Mouse (Mus musculus): ENCODE results near the gene Uspl1. TPM values are rescaled to one million over a fixed set of nuclear protein-coding genes. Genes with fewer than 3 reads are reported as not detected.

Uspl1 gene
- polyA plus RNA-seq, 1 experiment from 2014 or later, result 62.4 TPM

DNA sequence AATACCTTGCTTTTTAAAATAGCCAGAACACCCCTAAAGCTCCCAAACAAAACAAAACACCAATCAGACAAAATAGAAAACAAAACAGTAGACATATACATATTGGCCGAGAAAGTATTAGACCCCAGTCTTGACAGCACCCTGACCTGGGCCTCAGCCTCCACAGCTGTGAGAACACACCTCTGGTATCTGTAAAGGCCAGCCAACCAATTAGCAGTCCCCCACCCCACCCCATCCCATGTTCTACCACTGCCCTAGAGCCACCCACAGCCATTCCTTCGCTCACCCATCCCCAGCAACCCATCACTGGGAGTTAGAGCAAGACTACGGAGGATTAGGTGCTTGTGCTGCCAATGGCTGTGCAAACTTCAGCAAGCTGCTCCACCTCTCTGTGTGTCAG is 33.3 kb upstream of the Uspl1 start:
- no peaks in the 10 kb centered on the region for H3K36me3 ChIP-seq
- H3K4me2 ChIP-seq, result no peak overlapping the region
- WGBS, result 96% methylated on average over 3 of the region's 3 CpGs
- no peak overlapping the region for H3K4me3 ChIP-seq
- no peaks in the 10 kb centered on the region for H3K9me3 ChIP-seq
- ATAC-seq (ENCODE audit: low read depth), result no peak
- no peaks in the 10 kb centered on the region for H3K4me1 ChIP-seq (replicated peaks)
- no peak overlapping the region for H3K9ac ChIP-seq
- no peaks in the 10 kb centered on the region for H3K27me3 ChIP-seq
- H3K27ac ChIP-seq (replicated peaks), result no peak overlapping the region

DNA sequence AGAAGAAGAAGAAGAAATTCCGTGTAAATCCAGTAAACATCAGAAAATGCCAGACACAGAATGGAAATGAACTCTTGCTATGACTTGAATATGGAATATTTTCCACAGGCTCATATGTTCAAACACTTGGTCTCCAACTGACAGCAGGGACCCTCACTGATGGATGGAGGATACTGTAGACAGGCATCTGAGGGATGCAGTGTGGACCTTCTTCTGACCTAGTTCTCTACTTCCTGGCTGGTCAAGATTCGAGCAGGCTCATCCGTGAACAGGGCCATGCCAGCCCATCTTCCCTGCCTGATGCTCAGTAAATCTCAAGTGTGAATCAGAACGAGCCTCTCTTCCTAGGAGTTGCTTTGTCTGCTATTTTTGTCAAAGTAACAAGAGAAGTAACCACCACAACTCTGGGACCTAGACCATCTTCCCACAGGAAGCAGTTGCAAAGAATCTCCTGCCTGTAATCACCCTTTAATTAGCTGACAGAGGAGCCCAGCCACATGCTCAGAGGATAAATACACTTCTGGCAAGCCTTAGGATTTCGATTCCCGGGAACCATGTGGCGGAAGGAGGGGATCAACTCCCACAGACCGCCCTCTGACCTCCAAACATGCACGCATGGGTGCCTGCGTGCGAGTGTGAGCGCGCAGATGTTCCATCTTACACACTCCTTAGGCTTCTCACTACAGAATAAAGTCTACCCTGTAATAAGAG is 31.9 kb upstream of the Uspl1 start:
- H3K36me3 ChIP-seq, result no peaks in the 10 kb centered on the region
- no peaks in the 10 kb centered on the region for H3K27me3 ChIP-seq
- H3K9me3 ChIP-seq, result no peaks in the 10 kb centered on the region
- H3K4me3 ChIP-seq, result no peak overlapping the region
- ATAC-seq (ENCODE audit: low read depth), result no peak
- WGBS, result 63% methylated on average over 13 of the region's 13 CpGs
- H3K4me1 ChIP-seq (replicated peaks), result no peaks in the 10 kb centered on the region
- no peak overlapping the region for H3K4me2 ChIP-seq
- no peak overlapping the region for H3K27ac ChIP-seq (replicated peaks)
- H3K9ac ChIP-seq, result no peak overlapping the region

DNA sequence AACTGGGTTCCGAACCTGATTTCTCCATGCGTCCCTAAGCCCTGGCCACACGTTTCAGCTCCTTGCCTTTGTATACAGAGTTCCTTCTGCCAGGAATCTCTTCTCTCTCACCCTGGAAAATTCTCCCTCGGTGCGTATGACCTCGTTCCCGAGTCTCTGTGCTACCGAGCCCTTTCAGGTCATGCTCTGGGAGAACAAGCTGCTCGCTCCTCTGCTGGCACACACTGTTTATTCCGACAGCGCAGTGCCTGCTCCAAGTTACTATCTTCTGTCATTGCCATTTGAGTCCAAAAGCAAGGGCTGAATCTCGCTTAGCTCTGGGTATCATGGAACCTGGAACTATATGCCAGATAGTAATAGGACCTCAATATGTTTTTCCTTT is 31.4 kb upstream of the Uspl1 start:
- Histone ChIP-seq H3K9ac (no peak overlapping the region), H3K36me3 (no peaks in the 10 kb centered on the region), H3K27ac (replicated peaks) (no peak overlapping the region), H3K9me3 (no peaks in the 10 kb centered on the region), H3K4me2 (no peak overlapping the region), H3K4me3 (no peak overlapping the region), H3K4me1 (replicated peaks) (no peaks in the 10 kb centered on the region), H3K27me3 (no peaks in the 10 kb centered on the region)
- 75% methylated on average over 12 of the region's 12 CpGs for WGBS
- no peak for ATAC-seq (ENCODE audit: low read depth)

DNA sequence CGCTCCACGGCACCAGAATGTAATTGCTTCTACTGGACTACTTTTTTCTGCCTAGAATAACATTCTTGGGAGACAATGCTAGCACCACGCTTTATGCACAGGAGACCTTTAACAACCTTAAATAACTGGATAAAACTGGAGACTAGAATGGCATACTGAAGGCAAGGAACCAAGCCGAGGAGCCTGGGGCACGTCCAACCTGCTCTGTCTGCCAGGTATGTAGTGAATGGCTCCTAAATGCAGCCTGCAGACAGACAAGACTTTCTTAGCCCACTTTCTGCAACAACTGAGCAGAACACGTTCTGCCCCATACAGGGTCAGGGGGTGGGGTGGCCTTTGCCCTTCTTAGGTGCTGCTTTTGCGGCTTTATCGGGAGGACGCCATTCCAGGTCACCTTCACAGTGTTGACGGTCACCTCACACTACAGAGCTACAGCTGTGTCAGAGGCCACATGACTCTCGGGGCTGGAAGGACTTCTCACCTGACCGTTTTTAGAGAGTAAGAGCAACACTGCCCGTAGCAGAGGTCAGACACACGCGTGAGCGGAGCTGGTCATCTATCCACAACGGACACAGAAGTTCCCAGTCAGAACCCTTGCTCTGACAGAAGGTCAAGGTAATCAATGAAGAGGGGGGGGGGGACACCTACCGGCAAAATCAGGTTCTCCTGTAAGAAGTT is 27.1 kb upstream of the Uspl1 start:
- WGBS, result 87% methylated on average over 18 of the region's 18 CpGs
- no peaks in the 10 kb centered on the region for H3K27me3 ChIP-seq
- ATAC-seq (ENCODE audit: low read depth), result no peak
- no peaks in the 10 kb centered on the region for H3K9me3 ChIP-seq
- no peak overlapping the region for H3K27ac ChIP-seq (replicated peaks)
- H3K4me1 ChIP-seq (replicated peaks), result no peaks in the 10 kb centered on the region
- H3K4me2 ChIP-seq, result no peak overlapping the region
- H3K9ac ChIP-seq, result no peak overlapping the region
- H3K36me3 ChIP-seq, result no peaks in the 10 kb centered on the region
- no peak overlapping the region for H3K4me3 ChIP-seq

DNA sequence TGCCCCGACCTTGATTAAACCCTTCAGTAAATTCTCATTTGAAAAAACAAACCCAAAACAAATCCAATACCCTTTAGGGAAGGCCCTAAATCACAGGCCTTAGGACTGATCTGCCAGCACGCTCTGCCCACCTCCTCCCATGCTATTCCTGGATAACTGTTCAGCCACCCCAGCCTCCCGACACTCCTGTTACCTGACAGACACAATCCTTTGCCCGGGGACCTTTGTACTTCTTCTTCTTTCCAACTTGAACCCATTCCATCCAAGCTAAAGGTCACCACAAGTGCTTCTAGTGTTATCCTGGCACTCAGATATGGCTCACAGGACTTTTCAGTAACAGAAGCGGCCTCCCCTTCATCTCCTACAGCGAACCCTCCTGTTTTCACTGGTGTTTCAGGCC is 25.1 kb upstream of the Uspl1 start:
- H3K36me3 ChIP-seq, result no peaks in the 10 kb centered on the region

DNA sequence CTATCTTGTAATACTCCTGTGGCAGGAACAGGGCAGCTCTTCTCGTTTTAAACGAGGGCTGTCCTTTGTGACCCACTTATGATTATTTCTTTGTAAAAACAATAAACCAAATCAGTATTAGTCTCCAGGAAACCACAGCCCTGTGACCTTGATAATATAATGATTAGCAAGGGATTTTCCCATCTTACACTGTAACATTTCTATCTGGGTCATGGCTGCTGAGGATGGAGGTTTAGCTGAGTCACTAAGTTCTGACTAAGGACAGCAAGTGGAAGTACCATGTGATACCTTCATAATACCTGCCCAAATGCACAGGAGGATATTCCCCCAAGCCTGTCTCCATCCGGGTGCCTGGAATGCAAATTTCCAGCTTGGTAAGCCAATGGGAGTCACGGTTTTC is 23.7 kb upstream of the Uspl1 start:
- Histone ChIP-seq H3K9me3 (no peaks in the 10 kb centered on the region), H3K9ac (no peak overlapping the region), H3K36me3 (no peaks in the 10 kb centered on the region), H3K4me2 (no peak overlapping the region), H3K27me3 (no peaks in the 10 kb centered on the region), H3K4me1 (replicated peaks) (no peaks in the 10 kb centered on the region), H3K27ac (replicated peaks) (no peak overlapping the region), H3K4me3 (no peak overlapping the region)
- no peak for ATAC-seq (ENCODE audit: low read depth)
- WGBS, result 84% methylated on average over 4 of the region's 4 CpGs

More for the DNA sequence above, 25.1 kb upstream of the Uspl1 start:
- Histone ChIP-seq H3K27me3 (no peaks in the 10 kb centered on the region), H3K27ac (replicated peaks) (no peak overlapping the region), H3K9ac (no peak overlapping the region), H3K4me2 (no peak overlapping the region), H3K9me3 (no peaks in the 10 kb centered on the region), H3K4me1 (replicated peaks) (no peaks in the 10 kb centered on the region), H3K4me3 (no peak overlapping the region)
- 84% methylated on average over 6 of the region's 6 CpGs for WGBS
- no peak for ATAC-seq (ENCODE audit: low read depth)

DNA sequence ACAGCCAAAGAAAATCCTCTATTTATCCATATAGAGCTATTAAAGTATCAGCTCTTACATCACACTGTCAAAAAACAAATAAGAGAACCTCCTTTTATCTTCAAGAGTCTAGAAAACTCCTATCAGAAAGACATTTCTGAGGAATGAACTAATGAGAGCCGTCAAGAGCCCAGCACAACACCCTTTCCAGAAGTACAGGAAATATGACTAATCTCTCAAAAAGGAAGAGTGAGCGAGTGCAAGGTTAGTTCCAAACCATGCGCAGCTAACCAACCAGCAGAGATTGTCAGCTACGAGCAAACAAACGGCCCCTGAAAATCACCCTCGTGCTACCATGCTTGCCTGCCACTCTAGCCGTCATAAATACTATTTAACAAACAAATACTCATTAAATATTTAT is 21.3 kb upstream of the Uspl1 start:
- 74% methylated on average over 7 of the region's 7 CpGs for WGBS
- Histone ChIP-seq H3K27me3 (no peaks in the 10 kb centered on the region), H3K27ac (replicated peaks) (no peak overlapping the region), H3K9ac (no peak overlapping the region), H3K36me3 (no peaks in the 10 kb centered on the region), H3K4me3 (no peak overlapping the region), H3K9me3 (no peaks in the 10 kb centered on the region), H3K4me2 (no peak overlapping the region), H3K4me1 (replicated peaks) (no peaks in the 10 kb centered on the region)
- no peak for ATAC-seq (ENCODE audit: low read depth)

DNA sequence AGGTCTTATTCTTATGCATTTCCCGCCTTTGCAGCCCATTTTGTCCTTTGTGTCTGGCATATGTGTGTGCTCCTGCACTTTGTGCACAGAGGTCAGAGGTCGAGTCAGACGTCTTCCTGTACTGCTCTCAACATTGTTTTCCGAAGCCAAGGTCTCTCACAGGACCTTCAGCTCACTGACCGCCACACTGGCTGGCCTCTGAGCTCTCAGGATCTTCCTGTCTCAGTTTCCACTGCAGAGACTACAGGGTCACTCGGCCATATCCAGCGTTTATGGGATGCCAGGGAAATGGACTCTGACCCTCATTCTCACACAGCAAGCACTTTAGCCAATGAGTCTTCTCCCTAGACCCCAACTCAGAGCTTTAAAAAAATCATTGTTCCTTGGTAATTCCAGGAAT is 19.3 kb upstream of the Uspl1 start:
- Histone ChIP-seq H3K9me3 (no peaks in the 10 kb centered on the region), H3K9ac (no peak overlapping the region), H3K36me3 (no peaks in the 10 kb centered on the region), H3K27me3 (no peaks in the 10 kb centered on the region), H3K4me1 (replicated peaks) (no peaks in the 10 kb centered on the region), H3K4me3 (no peak overlapping the region), H3K27ac (replicated peaks) (no peak overlapping the region), H3K4me2 (no peak overlapping the region)
- ATAC-seq (ENCODE audit: low read depth), result no peak
- WGBS, result 50% methylated on average over 7 of the region's 7 CpGs

DNA sequence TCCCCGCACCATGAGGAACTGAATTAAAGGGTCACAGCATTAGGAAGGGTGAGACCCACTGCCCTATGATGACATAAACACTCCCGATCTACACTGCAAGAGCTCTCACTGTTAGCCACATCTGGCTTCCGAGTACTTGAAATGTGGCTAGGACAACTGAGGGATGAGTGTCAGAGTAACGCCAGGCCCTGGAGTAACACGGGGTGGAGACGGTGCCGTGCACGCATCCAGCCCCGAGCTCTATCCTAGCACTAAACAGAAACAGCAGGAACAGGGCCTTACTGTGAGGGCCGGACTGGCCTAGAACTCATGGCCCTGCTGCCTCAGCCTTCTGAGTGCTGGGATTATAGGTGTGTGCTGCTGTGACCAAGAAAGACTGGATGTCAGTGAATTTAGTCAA is 18.1 kb upstream of the Uspl1 start:
- Histone ChIP-seq H3K27ac (replicated peaks) (no peak overlapping the region), H3K4me3 (no peak overlapping the region), H3K4me1 (replicated peaks) (peaks cover 3% of the 10 kb centered on the region; the same call in 1 of the 2 replicates), H3K9me3 (no peaks in the 10 kb centered on the region), H3K4me2 (no peak overlapping the region), H3K27me3 (no peaks in the 10 kb centered on the region), H3K36me3 (no peaks in the 10 kb centered on the region), H3K9ac (no peak overlapping the region)
- 92% methylated on average over 10 of the region's 10 CpGs for whole genome bisulfite sequencing
- no peak for ATAC-seq (ENCODE audit: low read depth)

DNA sequence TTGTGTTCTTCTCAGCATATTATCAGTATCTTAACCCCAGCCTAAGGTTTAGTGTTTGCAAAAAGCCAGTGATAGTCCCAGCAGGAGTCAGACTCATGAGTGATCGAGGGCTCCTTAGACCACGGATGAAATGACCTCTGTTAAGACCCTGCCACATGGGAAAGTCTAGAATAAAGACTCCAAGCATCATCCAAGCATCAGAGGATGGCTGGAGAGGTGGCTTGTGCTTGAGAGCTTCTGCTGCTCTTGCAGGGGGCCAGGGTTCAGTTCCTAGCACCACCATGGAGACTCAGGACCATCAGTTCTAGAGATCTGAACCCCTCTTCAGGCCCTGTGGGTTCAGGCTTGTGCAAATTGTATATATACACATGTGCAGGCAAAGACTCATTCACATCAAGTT is 16.1 kb upstream of the Uspl1 start:
- ATAC-seq (ENCODE audit: low read depth), result no peak
- Histone ChIP-seq H3K9ac (no peak overlapping the region), H3K4me2 (no peak overlapping the region), H3K4me3 (no peak overlapping the region), H3K36me3 (no peaks in the 10 kb centered on the region), H3K27me3 (no peaks in the 10 kb centered on the region), H3K4me1 (replicated peaks) (peaks cover 7% of the 10 kb centered on the region; the same call in 1 of the 2 replicates), H3K27ac (replicated peaks) (0 out of 2 replicates have a peak overlapping the region, but pooled peaks have one; percentile 7), H3K9me3 (no peaks in the 10 kb centered on the region)
- WGBS, result 76% methylated on average over 2 of the region's 2 CpGs

DNA sequence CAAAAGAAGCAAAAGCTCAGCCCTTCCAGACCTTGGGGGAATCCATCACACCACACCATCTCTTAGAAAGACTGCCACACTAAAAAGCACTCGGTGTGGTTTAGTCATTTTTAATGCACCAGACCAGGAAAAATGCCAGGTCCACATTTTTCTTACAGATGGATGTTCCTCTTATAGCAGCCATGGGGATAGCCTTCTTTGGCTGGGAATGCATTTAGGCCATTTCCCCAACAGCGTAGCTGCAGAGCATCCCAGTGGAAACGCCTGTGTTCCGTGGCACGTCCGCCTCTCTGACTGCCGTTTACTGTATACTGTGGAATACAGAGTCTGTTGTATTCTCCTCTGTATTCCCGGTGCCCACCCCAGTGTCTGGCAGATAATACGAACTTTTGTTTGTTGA is 15.3 kb upstream of the Uspl1 start:
- H3K36me3 ChIP-seq, result no peaks in the 10 kb centered on the region
- WGBS, result 61% methylated on average over 9 of the region's 9 CpGs
- H3K4me1 ChIP-seq (replicated peaks), result peaks cover 7% of the 10 kb centered on the region; the same call in 1 of the 2 replicates
- no peak overlapping the region for H3K4me2 ChIP-seq
- no peaks in the 10 kb centered on the region for H3K27me3 ChIP-seq
- H3K9me3 ChIP-seq, result no peaks in the 10 kb centered on the region
- no peak for ATAC-seq (ENCODE audit: low read depth)
- H3K27ac ChIP-seq (replicated peaks), result 0 out of 2 replicates have a peak overlapping the region, but pooled peaks have one; percentile 5
- H3K4me3 ChIP-seq, result no peak overlapping the region
- no peak overlapping the region for H3K9ac ChIP-seq

DNA sequence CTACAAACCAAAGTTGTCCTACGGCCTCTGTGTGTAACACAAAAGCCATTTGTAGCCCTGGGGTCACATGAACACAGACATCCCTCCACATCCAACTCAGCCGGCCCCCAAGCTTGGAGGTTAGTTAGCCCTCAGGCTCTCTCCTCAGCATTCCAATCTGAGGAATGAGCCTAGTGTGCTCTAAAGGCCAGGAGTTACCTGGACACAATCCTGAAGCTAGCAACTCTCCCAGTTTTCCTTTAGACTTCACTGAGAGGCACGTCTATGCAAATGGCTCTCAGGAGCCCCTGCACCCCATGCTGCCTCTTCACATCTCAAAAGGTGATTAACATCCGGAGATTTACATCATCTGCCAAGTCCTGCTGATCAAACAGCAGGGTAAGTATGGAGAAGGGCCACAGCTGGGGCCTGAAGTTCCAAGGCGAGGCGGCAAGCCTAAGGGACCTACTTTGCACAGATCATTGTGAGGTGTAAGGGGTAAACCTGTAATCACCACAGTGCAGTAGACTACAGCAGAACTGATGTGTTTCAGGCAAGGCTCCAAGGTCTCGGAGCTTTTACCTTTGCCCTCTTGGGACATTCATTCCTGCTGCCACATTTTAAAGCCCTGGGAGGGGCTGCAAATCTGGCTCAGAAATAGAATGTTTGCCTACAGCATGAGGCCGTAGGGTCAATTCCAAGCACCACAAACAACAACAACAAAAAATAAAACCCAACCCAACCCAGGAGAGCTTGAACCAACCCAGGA is 13.1 kb upstream of the Uspl1 start:
- H3K4me3 ChIP-seq, result no peak overlapping the region
- H3K36me3 ChIP-seq, result no peaks in the 10 kb centered on the region
- H3K9ac ChIP-seq, result no peak overlapping the region
- no peak for ATAC-seq (ENCODE audit: low read depth)
- 43% methylated on average over 8 of the region's 8 CpGs for WGBS
- H3K4me1 ChIP-seq (replicated peaks), result peaks cover 7% of the 10 kb centered on the region; the same call in 1 of the 2 replicates
- no peaks in the 10 kb centered on the region for H3K9me3 ChIP-seq
- no peaks in the 10 kb centered on the region for H3K27me3 ChIP-seq
- H3K4me2 ChIP-seq, result no peak overlapping the region
- no peak overlapping the region for H3K27ac ChIP-seq (replicated peaks)

Measured in neural tube, embryonic 13.5 days (tissue).